Mouse (Mus musculus): ENCODE measurements around the gene Il10rb. TPM values are rescaled to one million over a fixed set of nuclear protein-coding genes. Genes with fewer than 3 reads are reported as not detected.

Gene Il10rb
- polyA plus RNA-seq, 1 experiment from 2014 or later, result 8.6 TPM

DNA sequence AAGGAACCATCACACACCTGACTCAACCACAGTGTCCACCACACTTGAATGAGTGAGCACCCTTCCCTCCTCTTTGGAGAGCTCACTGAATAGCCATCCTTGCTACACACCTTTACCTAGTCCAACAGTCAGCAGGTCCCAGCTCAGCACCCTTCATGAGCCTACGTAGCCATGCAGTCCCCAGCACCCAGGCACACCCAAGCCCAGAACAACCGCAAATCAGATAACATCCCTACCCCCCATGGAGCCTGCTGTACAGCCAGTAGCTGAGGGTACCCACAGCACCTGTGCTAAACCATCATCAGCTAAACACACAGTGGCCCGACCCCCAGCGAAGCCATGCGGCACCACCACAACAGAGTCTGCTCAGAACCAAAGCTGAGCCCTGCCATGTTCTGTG, 42.1 kb downstream of the Il10rb start:
- H3K27me3 ChIP-seq (ENCODE audit: insufficient read depth, poor library complexity, severe bottlenecking), result no peaks in the 10 kb centered on the region
- no peaks in the 10 kb centered on the region for H3K9me3 ChIP-seq
- WGBS, result 96% methylated on average over 5 of the region's 5 CpGs
- no peaks in the 10 kb centered on the region for H3K36me3 ChIP-seq
- H3K4me1 ChIP-seq (replicated peaks), result no peaks in the 10 kb centered on the region
- 0 out of 2 replicates have a peak overlapping the region, but pooled peaks have one; percentile 8 for H3K27ac ChIP-seq
- DNase-seq (ENCODE audit: low spot score), result no peak
- no peak overlapping the region for H3K4me3 ChIP-seq

DNA sequence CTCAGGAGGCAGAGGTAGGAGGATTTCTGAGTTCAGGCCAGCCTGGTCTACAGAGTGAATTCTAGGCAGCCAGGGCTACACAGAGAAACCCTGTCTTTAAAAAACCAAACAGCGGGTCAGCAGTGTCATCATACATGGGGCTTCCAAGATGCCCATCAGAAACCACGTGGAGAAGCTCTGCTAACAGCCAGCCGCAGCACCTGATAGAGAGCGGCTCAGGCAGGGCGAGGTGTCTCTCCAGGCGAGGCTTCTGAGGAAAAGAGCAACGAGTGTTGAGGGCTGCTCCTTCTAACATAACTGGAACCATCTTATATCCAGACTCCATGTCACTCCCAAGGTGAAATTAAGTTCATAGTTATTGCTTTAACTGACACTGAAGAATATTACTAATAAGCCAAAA, 42.9 kb downstream of the Il10rb start:
- Histone ChIP-seq H3K4me3 (no peak overlapping the region), H3K27me3 (ENCODE audit: insufficient read depth, poor library complexity, severe bottlenecking) (no peaks in the 10 kb centered on the region), H3K4me1 (replicated peaks) (no peaks in the 10 kb centered on the region), H3K27ac (no peak overlapping the region), H3K9me3 (no peaks in the 10 kb centered on the region), H3K36me3 (no peaks in the 10 kb centered on the region)
- no peak for DNase-seq (ENCODE audit: low spot score)
- WGBS, result 84% methylated on average over 7 of the region's 7 CpGs

DNA sequence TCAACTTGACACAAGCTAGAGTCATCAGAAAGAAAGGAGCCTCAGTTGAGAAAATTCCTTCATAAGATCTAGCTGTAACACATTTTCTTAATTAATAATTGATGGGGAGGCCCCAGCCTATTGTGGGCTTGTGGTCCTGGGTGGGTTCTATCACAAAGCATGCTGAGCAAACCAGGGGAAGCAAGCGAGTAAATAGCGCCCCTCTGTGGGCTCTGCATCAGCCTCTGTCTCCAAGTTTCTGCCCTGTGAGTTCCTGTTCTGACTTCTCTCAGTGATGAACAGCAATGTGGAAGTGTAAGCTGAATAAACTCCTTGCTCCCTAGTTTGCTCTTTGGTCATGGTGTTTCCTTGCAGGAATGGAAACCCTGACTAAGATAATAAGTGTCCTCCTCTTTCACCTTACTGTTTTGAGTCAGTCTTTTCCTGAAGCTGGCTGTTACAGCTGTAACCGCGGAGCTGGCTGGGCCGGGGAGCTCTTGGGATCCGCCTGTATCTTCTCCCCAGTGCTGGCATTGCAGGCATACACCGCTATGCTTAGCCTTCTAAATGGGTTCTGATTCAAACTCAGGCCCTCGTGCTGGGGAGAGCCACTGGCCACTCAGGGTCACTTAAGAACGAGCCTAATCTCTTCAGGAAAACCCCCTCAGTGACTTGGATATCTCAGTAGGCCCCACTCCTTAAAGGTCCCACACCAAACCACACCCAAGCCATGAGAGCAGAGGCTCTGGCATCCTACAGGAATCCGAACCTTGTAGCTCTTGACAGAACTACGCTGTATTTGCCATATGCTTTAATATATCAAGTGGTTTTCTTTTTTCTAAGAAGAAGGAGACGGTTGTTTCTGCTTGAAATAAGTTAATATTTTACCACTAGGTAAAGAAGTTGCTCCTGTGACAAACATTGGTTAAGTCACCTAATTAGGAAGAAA, 44.4 kb downstream of the Il10rb start:
- 0 out of 2 replicates have a peak, but pooled peaks cover 2% of the 10 kb centered on the region for H3K4me1 ChIP-seq (replicated peaks)
- no peak overlapping the region for H3K4me3 ChIP-seq
- H3K9me3 ChIP-seq, result no peaks in the 10 kb centered on the region; the same call in 1 of the 2 replicates
- WGBS, result 82% methylated on average over 12 of the region's 12 CpGs
- no peak overlapping the region for H3K27ac ChIP-seq
- no peak for DNase-seq (ENCODE audit: low spot score)
- H3K27me3 ChIP-seq (ENCODE audit: insufficient read depth, poor library complexity, severe bottlenecking), result no peaks in the 10 kb centered on the region
- no peaks in the 10 kb centered on the region for H3K36me3 ChIP-seq

DNA sequence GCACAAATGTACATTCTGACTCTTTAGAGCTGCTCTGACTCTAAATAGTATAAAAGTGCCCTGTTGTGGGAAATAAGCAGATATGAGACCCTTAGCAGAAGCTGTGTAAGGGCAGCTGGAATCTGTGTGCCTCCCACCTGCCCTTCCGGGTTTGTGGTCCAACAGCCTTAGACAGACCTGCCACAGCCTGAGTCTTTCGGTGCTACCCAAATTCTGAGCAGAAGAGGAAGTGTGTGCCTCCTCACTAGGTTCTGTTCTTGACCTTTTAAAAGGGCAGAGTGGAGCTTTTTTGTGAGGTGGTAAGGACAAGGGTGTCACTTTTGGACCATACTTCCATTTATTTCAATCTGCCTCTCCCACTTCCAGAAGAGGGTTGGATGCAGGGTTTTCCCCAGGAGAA, 46.0 kb downstream of the Il10rb start:
- Histone ChIP-seq H3K27ac (no peak overlapping the region), H3K27me3 (ENCODE audit: insufficient read depth, poor library complexity, severe bottlenecking) (no peaks in the 10 kb centered on the region), H3K9me3 (no peaks in the 10 kb centered on the region; the same call in 1 of the 2 replicates), H3K36me3 (no peaks in the 10 kb centered on the region), H3K4me1 (replicated peaks) (0 out of 2 replicates have a peak, but pooled peaks cover 3% of the 10 kb centered on the region), H3K4me3 (no peak overlapping the region)
- WGBS, result 86% methylated on average over 2 of the region's 2 CpGs
- DNase-seq (ENCODE audit: low spot score), result no peak

DNA sequence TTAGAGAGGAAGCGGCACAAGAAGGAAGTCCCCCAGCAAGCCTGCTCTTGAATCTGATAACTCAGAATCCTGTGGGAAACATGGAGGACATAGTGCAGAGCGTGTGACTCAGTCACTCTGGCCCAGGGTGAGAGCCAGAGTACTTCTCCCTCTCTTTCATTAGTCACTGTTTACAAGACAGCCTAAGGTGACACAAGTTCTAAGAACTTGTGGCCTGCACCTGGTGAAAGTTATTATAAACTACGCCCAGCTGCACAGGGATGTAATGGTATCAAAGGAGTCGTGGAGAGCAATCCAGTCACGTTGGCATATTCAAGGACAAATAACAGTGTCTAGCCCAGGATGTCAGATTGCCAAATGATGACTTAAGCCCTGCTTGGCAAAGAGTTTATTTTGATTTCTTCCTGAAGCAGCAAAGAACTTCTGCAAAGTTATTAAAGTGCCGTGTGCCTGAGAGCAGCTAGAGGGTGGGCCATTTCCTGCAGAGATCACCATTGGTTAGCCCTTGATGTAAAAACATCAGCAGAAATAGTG, 46.5 kb downstream of the Il10rb start:
- 79% methylated on average over 6 of the region's 6 CpGs for WGBS
- H3K9me3 ChIP-seq, result no peaks in the 10 kb centered on the region; the same call in 1 of the 2 replicates
- no peaks in the 10 kb centered on the region for H3K36me3 ChIP-seq
- no peak overlapping the region for H3K27ac ChIP-seq
- DNase-seq (ENCODE audit: low spot score), result no peak
- 0 out of 2 replicates have a peak, but pooled peaks cover 3% of the 10 kb centered on the region for H3K4me1 ChIP-seq (replicated peaks)
- H3K4me3 ChIP-seq, result no peak overlapping the region
- H3K27me3 ChIP-seq (ENCODE audit: insufficient read depth, poor library complexity, severe bottlenecking), result no peaks in the 10 kb centered on the region

DNA sequence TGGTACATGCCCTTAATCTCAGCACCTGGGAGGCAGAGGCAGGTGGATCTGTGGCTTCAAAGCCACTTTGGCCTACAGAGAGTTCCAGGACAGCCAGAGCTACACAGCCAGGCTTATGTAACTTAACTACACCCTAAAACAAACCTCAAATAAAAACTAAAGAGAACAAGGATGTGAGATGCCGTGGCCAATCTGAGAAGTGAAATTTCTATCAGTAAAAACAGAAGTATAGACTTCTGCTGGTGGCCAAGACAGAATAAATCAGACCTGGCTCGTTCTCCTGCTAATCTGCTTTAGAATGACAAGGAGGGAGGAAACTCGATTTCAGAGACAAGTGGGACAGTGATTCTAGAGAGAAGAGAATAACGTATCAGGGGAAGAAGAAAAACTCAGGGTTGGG, 49.9 kb downstream of the Il10rb start:
- no peak overlapping the region for H3K4me3 ChIP-seq
- H3K27me3 ChIP-seq (ENCODE audit: insufficient read depth, poor library complexity, severe bottlenecking), result no peaks in the 10 kb centered on the region
- H3K27ac ChIP-seq, result no peak overlapping the region
- no peaks in the 10 kb centered on the region; the same call in 1 of the 2 replicates for H3K9me3 ChIP-seq
- no peaks in the 10 kb centered on the region for H3K36me3 ChIP-seq
- no peak for DNase-seq (ENCODE audit: low spot score)
- WGBS, result 73% methylated on average over 4 of the region's 4 CpGs
- 0 out of 2 replicates have a peak, but pooled peaks cover 3% of the 10 kb centered on the region for H3K4me1 ChIP-seq (replicated peaks)

DNA sequence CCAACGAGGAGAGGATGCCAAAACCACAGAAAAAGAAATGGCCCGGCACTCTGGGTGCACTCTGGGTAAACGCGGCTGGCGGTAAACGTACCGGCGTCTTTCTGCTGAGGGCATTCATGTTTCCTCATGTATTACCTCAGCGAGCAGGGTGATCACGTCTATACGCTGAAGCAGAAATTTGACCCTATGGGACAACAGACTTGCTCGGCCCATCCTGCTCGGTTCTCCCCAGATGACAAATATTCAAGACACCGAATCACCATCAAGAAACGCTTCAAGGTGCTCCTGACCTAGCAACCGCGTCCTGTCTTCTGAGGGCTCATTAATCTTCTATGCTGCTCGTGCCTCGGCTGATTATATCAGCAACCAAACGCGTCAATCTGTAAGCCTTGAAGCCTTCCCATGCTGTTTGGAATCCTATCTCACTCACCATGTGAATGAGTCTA, 52.4 kb downstream of the Il10rb start:
- H3K9me3 ChIP-seq, result no peaks in the 10 kb centered on the region; the same call in 1 of the 2 replicates
- no peaks in the 10 kb centered on the region for H3K27me3 ChIP-seq (ENCODE audit: insufficient read depth, poor library complexity, severe bottlenecking)
- H3K4me1 ChIP-seq (replicated peaks), result peaks cover 3% of the 10 kb centered on the region; the same call in 1 of the 2 replicates
- 85% methylated on average over 21 of the region's 21 CpGs for WGBS
- H3K27ac ChIP-seq, result no peak overlapping the region
- DNase-seq (ENCODE audit: low spot score), result no peak
- H3K36me3 ChIP-seq, result no peaks in the 10 kb centered on the region
- H3K4me3 ChIP-seq, result no peak overlapping the region

DNA sequence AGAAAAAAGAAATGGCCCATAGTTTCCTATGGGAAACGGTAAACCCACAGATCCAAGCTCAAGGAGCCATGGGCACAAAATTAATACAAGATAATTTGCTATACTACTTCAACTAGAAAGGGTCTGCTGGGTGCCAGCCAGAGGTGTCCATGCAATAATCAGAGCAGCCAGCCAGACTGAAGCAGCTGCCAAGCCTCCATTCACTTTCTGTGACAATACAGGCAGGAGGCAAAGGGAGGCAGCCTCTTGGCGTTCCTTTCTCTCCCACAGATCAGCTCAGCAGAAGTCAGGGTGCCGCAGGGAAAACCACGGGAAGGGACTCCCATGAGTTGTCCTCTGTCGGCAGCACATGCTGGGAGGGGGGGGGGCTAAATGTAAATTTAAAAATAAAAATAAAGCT, 53.0 kb downstream of the Il10rb start:
- Histone ChIP-seq H3K4me1 (replicated peaks) (peaks cover 8% of the 10 kb centered on the region), H3K27ac (no peak overlapping the region), H3K4me3 (no peak overlapping the region), H3K9me3 (no peaks in the 10 kb centered on the region; the same call in 1 of the 2 replicates), H3K27me3 (ENCODE audit: insufficient read depth, poor library complexity, severe bottlenecking) (no peaks in the 10 kb centered on the region), H3K36me3 (no peaks in the 10 kb centered on the region)
- 57% methylated on average over 5 of the region's 5 CpGs for WGBS
- no peak for DNase-seq (ENCODE audit: low spot score)

DNA sequence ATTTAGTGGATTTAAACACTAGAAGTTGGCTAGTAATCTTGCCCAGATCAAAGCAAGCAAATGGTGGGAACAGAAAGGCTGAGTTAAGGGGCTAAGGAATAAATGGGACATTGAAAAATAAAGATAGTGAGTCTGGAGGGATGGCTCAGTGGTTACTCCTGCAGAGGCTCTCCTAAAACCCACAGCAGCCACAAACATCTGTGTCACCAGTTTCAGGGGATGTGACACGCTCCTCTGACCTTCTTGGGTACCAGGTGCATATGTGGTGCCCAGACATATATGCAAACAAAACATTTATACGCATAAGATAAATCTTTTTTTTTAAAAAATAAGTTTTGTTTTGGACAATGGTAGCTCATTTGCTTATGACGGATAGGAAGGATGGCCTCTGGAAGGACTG, 53.4 kb downstream of the Il10rb start:
- no peak overlapping the region for H3K27ac ChIP-seq
- WGBS, result 91% methylated on average over 3 of the region's 3 CpGs
- H3K9me3 ChIP-seq, result no peaks in the 10 kb centered on the region; the same call in 1 of the 2 replicates
- H3K4me3 ChIP-seq, result no peak overlapping the region
- H3K27me3 ChIP-seq (ENCODE audit: insufficient read depth, poor library complexity, severe bottlenecking), result no peaks in the 10 kb centered on the region
- peaks cover 12% of the 10 kb centered on the region for H3K4me1 ChIP-seq (replicated peaks)
- H3K36me3 ChIP-seq, result no peaks in the 10 kb centered on the region
- DNase-seq (ENCODE audit: low spot score), result no peak

DNA sequence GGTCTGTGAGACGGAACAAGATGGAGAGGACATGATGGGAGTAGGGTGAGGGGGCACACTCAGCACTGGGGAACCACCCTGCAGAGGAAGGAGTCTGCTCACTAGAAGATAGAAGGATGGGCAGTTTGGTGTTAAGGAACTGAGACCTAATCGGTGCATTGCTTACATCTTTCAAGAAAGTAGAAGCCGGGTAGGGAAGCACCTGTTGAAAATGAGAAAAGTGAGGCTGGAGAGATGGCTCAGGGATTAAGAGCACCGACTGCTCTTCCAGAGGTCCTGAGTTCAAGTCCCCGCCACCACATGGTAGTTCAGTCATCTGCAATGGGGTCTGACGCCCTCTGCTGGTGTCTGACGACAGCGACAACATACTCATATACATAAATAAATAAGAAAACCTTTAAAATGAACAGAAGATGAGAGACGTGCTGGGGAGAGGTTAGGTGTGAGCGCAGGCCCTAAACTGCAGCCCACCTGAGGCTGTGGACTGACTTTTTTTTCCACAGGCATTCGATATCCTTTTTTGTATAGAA, 53.9 kb downstream of the Il10rb start:
- 72% methylated on average over 11 of the region's 11 CpGs for WGBS
- H3K27me3 ChIP-seq (ENCODE audit: insufficient read depth, poor library complexity, severe bottlenecking), result no peaks in the 10 kb centered on the region
- peaks cover 16% of the 10 kb centered on the region for H3K4me1 ChIP-seq (replicated peaks)
- H3K27ac ChIP-seq, result no peak overlapping the region
- H3K4me3 ChIP-seq, result no peak overlapping the region
- DNase-seq (ENCODE audit: low spot score), result no peak
- H3K36me3 ChIP-seq, result no peaks in the 10 kb centered on the region
- no peaks in the 10 kb centered on the region; the same call in 1 of the 2 replicates for H3K9me3 ChIP-seq

DNA sequence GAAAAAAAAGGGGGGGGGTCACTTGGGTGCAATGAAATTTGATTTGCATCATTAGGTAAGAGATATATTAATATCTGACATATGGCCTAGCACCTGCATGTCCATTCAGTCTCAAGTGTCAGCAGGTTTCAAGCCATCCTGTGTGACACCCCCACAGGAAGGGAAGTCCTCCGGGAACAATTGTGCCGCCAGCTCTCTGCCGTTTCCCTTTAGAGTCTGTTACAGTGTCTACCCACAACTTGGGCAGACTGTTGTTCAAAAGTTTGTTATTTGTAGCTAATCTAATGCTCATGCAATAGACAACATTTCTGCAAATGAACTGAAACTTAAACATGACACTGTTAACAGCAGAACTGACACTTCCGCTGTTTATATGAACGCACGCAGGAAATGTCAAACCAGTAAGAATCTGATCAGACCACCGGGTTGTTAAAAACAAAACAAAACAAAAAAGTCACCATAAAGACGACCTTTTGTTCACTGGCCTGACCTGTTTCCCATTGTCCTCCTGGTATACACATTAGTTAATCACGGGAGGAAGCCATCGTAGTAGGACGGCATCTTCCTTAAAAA, 55.2 kb downstream of the Il10rb start:
- DNase-seq (ENCODE audit: low spot score), result no peak
- WGBS, result 72% methylated on average over 11 of the region's 11 CpGs
- Histone ChIP-seq H3K4me1 (replicated peaks) (peaks cover 25% of the 10 kb centered on the region), H3K27me3 (ENCODE audit: insufficient read depth, poor library complexity, severe bottlenecking) (no peaks in the 10 kb centered on the region), H3K36me3 (no peaks in the 10 kb centered on the region), H3K4me3 (no peak overlapping the region), H3K27ac (no peak overlapping the region), H3K9me3 (no peaks in the 10 kb centered on the region)

DNA sequence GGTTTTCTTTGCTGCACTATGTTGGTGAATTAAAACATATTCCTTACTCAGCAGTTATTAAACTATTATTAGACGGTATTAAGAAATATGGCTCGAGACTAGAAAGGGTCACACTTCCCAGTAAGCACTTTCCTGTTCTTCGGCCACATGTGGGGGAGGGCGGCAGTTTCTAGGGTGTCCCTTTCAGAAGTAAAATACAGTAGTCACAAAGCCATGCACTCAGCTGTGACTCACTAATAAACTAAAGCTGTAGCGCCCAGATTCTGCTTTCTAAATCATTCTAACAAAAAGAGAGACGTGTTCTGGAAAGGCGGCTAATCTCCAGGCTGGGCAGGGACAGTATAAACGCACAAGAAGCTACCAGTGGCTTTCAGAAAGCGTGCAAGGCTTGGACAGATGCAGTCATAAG, 55.8 kb downstream of the Il10rb start:
- H3K36me3 ChIP-seq, result no peaks in the 10 kb centered on the region
- no peaks in the 10 kb centered on the region for H3K27me3 ChIP-seq (ENCODE audit: insufficient read depth, poor library complexity, severe bottlenecking)
- 66% methylated on average over 9 of the region's 9 CpGs for WGBS
- H3K4me3 ChIP-seq, result no peak overlapping the region
- DNase-seq (ENCODE audit: low spot score), result no peak
- H3K27ac ChIP-seq, result no peak overlapping the region
- H3K4me1 ChIP-seq (replicated peaks), result peaks cover 31% of the 10 kb centered on the region
- no peaks in the 10 kb centered on the region for H3K9me3 ChIP-seq

All from hindbrain, embryonic 10.5 days (tissue).